Mouse (Mus musculus): Measurements from ENCODE around the gene Mfsd6l.

DNA sequence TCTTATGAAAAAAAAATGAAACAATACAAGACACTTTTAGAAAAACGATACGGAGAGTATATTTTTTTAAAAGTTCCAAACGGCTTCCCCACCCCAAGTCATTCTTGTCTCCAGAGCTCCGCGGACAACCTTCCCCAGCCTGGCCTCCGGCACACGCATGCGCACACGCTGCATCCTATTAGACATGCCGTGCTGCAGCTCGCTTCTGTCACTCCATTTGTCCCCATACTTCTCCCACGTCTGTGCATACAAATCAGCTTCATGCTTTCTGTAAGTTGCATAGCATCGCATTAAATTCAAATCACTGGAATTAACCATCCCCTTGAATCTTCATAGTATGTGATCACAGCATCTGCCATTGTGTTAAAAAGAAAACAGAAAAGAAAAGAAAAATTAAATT is 27.2 kb downstream of the Mfsd6l start:
- TF ChIP-seq POLR2A (IDR thresholded peaks at IDR 0.05; ENCODE audit: insufficient read depth, low read depth, low read length): no peak
- no peak for TF ChIP-seq CTCF (IDR thresholded peaks at IDR 0.05; ENCODE audit: insufficient read depth, low read depth, low read length)
